Mouse (Mus musculus): ENCODE data around the gene Gm20481. TPM values are rescaled to one million over a fixed set of nuclear protein-coding genes. Genes with fewer than 3 reads are reported as not detected.
"Not testable (repeated sequence)": the region's sequence is repeated elsewhere in the genome, so short reads cannot be mapped to it uniquely, and the experiment has no call there.

The Gm20481 gene
- polyA plus RNA-seq, 1 experiment = not detected

DNA sequence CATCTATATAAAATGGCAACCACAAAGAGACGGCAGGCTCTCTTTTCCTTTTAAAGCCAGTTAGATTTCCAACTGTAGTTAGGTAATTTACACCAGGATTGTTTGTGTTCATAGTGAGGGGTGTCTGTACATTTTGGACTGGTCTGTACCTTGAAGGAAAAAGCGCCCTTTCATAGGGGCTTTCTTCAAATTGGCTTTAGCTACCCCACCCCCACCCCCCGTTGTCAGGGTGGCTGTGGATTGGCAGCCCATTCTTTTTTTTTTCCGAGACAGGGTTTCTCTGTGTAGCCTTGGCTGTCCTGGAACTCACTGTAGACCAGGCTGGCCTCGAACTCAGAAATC lies 27.4 kb downstream of the Gm20481 start:
- 0 out of 2 replicates have a peak, but pooled peaks cover 1% of the 10 kb centered on the region for H3K36me3 ChIP-seq (ENCODE audit: control insufficient read depth, insufficient read depth, low read length)
- H3K27ac ChIP-seq (ENCODE audit: insufficient read depth, low read depth, low read length) = no peak overlapping the region
- TF ChIP-seq POLR2A (IDR thresholded peaks at IDR 0.05; ENCODE audit: low read depth, low read length) (no peak), CTCF (IDR thresholded peaks at IDR 0.05; ENCODE audit: extremely low read depth, insufficient read length, insufficient replicate concordance, low read depth, low read length) (no peak)
- no peaks in the 10 kb centered on the region for H3K27me3 ChIP-seq (ENCODE audit: control insufficient read depth, insufficient read depth, low read length)
- H3K4me1 ChIP-seq (ENCODE audit: control insufficient read depth, insufficient read depth, insufficient read length, low read length) = peaks cover 5% of the 10 kb centered on the region
- peak overlapping the region; percentile 21; the same call in 1 of the 2 replicates for H3K4me3 ChIP-seq (ENCODE audit: low read depth, low read length)
- WGBS = 64% methylated on average over 5 of the region's 5 CpGs

DNA sequence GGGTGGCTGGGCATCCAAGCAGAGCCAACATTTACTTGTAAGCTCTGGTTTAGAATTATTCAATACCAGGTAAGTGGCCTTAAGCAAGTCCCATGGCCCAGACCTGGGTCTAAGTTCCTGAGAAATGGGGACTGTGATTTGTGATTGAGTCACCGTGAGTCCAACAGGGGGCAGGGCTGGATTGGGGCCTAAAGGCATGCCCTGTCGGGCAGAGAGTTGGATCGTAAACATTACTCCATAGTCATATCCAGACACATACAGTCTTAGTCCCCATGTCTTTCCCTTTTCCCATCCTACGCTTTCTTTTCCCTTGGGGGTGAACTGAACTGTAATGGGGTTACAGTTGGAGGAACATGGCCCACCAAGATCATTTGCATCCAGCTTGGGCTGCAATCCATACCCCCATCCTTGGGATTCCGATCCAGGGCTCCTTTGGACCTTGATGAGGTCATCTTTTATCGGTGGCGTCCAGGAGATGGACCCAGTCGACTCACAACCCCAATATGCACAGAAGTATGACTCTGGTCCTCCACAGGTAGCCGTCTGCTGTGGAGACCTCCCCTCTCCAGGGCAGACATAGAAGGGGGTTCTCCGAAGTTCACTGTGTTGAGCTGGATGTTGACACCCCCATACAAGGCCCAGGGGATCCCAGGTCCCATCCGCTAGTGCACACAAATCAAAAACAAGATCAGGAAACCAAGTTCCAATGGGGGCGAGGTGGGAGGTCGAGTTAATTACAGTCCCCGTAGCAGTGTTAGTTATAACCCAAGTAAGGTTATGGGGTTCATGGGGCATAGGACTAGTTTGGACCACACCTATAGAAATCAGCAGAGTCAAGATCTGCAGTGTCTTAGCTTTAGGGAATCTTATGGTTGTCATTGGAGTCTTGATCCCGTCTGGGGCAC lies 29.1 kb downstream of the Gm20481 start:
- peak overlapping the region; percentile 86 for H3K27ac ChIP-seq (ENCODE audit: insufficient read depth, low read depth, low read length)
- 34% methylated on average over 15 of the region's 15 CpGs for WGBS
- H3K27me3 ChIP-seq (ENCODE audit: control insufficient read depth, insufficient read depth, low read length) = no peaks in the 10 kb centered on the region
- no peak for TF ChIP-seq POLR2A (IDR thresholded peaks at IDR 0.05; ENCODE audit: low read depth, low read length)
- TF ChIP-seq CTCF (IDR thresholded peaks at IDR 0.05; ENCODE audit: extremely low read depth, insufficient read length, insufficient replicate concordance, low read depth, low read length) = no peak
- H3K4me3 ChIP-seq (ENCODE audit: low read depth, low read length) = peak overlapping the region; percentile 61
- peaks cover 13% of the 10 kb centered on the region for H3K4me1 ChIP-seq (ENCODE audit: control insufficient read depth, insufficient read depth, insufficient read length, low read length)
- 0 out of 2 replicates have a peak, but pooled peaks cover 1% of the 10 kb centered on the region for H3K36me3 ChIP-seq (ENCODE audit: control insufficient read depth, insufficient read depth, low read length)

DNA sequence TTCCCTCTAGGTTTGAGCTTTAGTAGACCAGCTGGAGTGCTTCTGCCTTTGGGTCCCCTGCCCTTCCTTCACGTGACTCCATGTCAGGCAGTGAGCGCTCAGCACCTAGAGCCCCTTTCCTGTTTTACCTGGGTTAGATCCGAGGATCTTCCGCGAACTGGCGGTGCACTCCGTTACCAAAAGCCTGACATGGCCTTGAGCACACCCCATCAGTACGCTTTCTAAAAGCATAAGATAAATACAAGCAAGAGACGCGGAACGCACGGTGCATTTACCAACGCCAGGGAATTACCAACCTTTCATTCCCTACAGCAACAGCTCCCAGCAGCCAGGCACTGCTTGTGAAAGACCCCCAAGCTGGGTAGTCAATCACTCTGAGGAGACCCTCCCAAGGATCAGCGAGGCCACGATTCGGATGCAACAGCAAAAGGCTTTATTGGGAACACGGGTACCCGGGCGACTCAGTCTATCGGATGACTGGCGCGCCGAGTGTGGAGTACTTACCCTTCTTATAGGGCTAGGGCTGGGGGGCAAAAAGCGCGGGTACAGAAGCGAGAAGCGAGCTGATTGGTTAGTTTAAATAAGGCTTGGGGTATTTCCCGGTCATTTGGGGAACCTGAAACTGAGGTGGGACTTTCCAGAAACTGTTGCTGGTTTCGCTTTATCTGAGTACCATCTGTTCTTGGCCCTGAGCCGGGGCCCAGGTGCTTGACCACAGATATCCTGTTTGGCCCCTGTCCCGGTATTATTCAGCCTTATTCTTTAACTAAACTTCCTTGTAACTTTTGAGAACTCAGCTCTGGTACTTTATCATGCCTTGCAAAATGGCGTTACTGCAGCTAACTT lies 30.4 kb downstream of the Gm20481 start:
- Histone ChIP-seq H3K36me3 (ENCODE audit: control insufficient read depth, insufficient read depth, low read length) (peaks cover 13% of the 10 kb centered on the region), H3K4me1 (ENCODE audit: control insufficient read depth, insufficient read depth, insufficient read length, low read length) (peaks cover 13% of the 10 kb centered on the region), H3K4me3 (ENCODE audit: low read depth, low read length) (peak overlapping the region; percentile 84), H3K27ac (ENCODE audit: insufficient read depth, low read depth, low read length) (peak overlapping the region; percentile 99)
- H3K27me3 ChIP-seq (ENCODE audit: control insufficient read depth, insufficient read depth, low read length) = not testable (repeated sequence)
- WGBS = 3% methylated on average over 30 of the region's 32 CpGs

DNA sequence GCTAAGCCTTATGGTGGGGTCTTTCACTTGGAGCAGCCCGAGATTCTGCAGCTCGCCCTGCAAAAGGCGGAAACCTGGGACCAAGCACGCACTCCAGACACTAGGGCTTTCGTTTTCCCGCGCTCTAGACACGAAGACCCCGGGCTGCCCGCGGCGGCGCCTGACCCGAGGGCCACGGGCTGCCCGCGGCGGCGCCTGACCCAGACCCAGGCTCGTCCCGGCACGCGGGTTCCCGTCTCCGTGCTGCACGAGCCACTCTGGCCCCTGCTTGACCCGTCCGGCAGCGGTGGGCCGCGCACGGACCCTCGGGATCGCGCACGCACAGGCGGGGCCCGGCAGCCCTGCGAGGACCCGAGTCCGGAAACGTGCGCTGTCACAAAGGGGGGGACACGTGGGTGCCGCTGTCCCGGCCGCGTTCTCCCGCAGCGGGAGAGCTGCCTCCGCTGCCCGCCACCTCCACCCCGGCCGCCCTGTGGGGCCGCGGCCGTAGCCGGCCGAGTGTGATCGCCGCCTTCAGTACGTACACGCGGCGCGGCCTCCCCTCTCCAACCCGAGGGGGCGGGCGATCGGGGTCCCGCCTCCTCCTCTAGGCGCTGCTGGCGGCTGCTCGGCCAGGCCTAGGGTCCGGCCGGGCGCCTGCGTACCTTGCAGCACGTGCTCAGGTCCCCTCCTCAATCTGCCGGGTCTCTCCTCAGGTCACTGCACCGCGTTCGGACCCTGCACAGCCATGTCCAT lies 31.2 kb downstream of the Gm20481 start, which contains the start of gene Vars:
Gene Vars (plus strand): TSS at position 271 of the 735 bp plus-strand sequence.
- H3K36me3 ChIP-seq (ENCODE audit: control insufficient read depth, insufficient read depth, low read length) = peaks cover 20% of the 10 kb centered on the region
- TF ChIP-seq POLR2A (IDR thresholded peaks at IDR 0.05; ENCODE audit: low read depth, low read length) (peak; percentile 18; the same call in 1 of the 2 replicates), CTCF (IDR thresholded peaks at IDR 0.05; ENCODE audit: extremely low read depth, insufficient read length, insufficient replicate concordance, low read depth, low read length) (no peak)
- H3K4me1 ChIP-seq (ENCODE audit: control insufficient read depth, insufficient read depth, insufficient read length, low read length) = peaks cover 13% of the 10 kb centered on the region
- H3K27ac ChIP-seq (ENCODE audit: insufficient read depth, low read depth, low read length) = peak within 1 kb of the TSS; percentile 99
- peak within 1 kb of the TSS; percentile 84 for H3K4me3 ChIP-seq (ENCODE audit: low read depth, low read length)
- WGBS = under 1% methylated on average over 83 of the region's 83 CpGs
- no peaks in the 10 kb centered on the region for H3K27me3 ChIP-seq (ENCODE audit: control insufficient read depth, insufficient read depth, low read length)

DNA sequence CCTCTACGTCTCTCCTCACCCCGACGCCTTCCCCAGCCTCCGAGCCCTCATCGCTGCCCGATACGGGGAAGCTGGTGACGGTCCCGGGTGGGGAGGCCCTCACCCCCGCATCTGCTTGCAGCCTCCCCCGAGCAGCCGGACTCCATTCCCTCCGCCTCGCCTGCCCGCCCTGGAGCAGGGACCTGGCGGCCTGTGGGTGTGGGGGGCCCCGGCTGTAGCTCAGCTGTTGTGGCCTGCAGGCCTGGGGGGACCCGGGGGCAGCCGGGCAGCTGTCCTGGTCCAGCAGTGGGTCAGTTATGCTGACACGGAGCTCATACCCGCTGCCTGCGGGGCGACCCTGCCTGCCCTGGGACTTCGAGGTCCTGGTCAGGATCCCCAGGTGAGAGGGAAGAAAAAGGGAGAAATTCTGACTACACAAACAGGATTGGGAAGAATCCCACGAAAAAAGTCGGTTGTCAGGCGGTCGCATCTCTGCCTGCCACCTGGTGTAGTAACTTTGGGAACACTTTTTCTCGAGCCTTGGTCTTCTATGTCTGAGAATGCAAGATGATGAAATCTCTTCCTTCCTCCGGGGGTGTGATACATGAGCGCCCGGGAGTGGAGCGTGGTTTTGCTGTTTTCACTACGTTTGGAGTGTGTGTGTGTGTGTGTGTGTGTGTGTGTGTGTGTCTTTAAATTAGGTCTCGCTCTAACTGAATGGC lies 31.9 kb downstream of the Gm20481 start:
- 0 out of 2 replicates have a peak, but pooled peaks have one; percentile 9 for TF ChIP-seq POLR2A (IDR thresholded peaks at IDR 0.05; ENCODE audit: low read depth, low read length)
- no peak for TF ChIP-seq CTCF (IDR thresholded peaks at IDR 0.05; ENCODE audit: extremely low read depth, insufficient read length, insufficient replicate concordance, low read depth, low read length)
- peak overlapping the region; percentile 84 for H3K4me3 ChIP-seq (ENCODE audit: low read depth, low read length)
- no peaks in the 10 kb centered on the region for H3K27me3 ChIP-seq (ENCODE audit: control insufficient read depth, insufficient read depth, low read length)
- peaks cover 21% of the 10 kb centered on the region for H3K36me3 ChIP-seq (ENCODE audit: control insufficient read depth, insufficient read depth, low read length)
- peaks cover 13% of the 10 kb centered on the region for H3K4me1 ChIP-seq (ENCODE audit: control insufficient read depth, insufficient read depth, insufficient read length, low read length)
- H3K27ac ChIP-seq (ENCODE audit: insufficient read depth, low read depth, low read length) = peak overlapping the region; percentile 99
- under 1% methylated on average over 35 of the region's 35 CpGs for WGBS

DNA sequence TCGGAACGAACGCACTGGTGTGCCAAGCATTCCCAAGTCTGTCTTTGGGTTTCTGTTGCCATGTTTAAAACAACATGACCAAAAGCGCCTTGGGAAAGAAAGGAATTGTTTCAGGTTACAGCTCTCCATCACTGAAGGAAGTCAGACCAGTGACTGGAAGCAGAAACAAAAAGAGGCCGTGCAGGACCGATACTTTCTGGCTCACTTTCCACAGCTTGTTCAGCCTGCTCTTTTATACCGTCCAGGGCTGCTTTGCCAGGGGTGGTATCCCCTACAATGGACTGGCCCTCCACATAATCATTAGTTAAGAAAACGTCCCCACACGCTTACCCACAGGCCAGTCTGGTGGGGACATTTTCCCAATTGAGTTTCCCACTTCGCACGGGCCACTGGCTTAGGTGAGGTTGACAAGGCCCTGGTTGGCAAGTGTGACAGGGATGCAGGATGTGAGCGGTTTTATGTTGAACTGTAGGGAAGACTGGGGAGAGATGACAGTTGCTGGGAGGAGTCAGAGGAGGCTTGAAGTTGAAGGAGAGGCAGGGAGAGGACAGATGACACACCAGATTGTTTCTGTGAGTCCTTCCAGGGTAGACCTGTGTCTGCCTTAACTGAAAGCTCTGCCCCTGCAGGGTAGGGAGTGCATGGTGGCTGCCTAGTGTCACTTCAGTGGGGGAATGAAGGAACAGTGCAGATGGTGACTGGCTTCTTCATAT lies 32.6 kb downstream of the Gm20481 start:
- peaks cover 23% of the 10 kb centered on the region for H3K36me3 ChIP-seq (ENCODE audit: control insufficient read depth, insufficient read depth, low read length)
- H3K4me1 ChIP-seq (ENCODE audit: control insufficient read depth, insufficient read depth, insufficient read length, low read length) = peaks cover 13% of the 10 kb centered on the region
- H3K27me3 ChIP-seq (ENCODE audit: control insufficient read depth, insufficient read depth, low read length) = no peaks in the 10 kb centered on the region
- peak overlapping the region; percentile 99 for H3K27ac ChIP-seq (ENCODE audit: insufficient read depth, low read depth, low read length)
- WGBS = 2% methylated on average over 12 of the region's 12 CpGs
- TF ChIP-seq CTCF (IDR thresholded peaks at IDR 0.05; ENCODE audit: extremely low read depth, insufficient read length, insufficient replicate concordance, low read depth, low read length) = no peak
- TF ChIP-seq POLR2A (IDR thresholded peaks at IDR 0.05; ENCODE audit: low read depth, low read length) = no peak
- H3K4me3 ChIP-seq (ENCODE audit: low read depth, low read length) = peak overlapping the region; percentile 84

Measured in small intestine, adult 2 months (tissue).